Mouse (Mus musculus) limb, embryonic 14.5 days (tissue): ENCODE results near the gene Tceal8. TPM values are rescaled to one million over a fixed set of nuclear protein-coding genes. Genes with fewer than 3 reads are reported as not detected.

Experiments
- ATAC-seq: fragments of 200-750 bp; cut with Nextera tagmentation; 2 replicates; pipeline ENCODE4 v1.8.0; 2017; ENCODE audit warnings: low read depth, moderate number of reproducible peaks, moderate TSS enrichment; ENCODE audit not compliant: low FRiP score
- DNase-seq: peaks from one replicate; pipeline ENCODE4 v3.0.0-alpha.2; 2015; ENCODE audit warnings: low spot score
- H3K27ac ChIP-seq: fragments of 300-500 bp; sonication (generic); replicated peaks from 2 replicates; pipeline ENCODE4 v1.5.1; 2014; ENCODE audit warnings: low read depth, mild to moderate bottlenecking, low read length, moderate library complexity, mixed read lengths
- H3K27me3 ChIP-seq: fragments of 300-500 bp; sonication (generic); 2 replicates; pipeline ENCODE4 v1.6.1; 2014; ENCODE audit warnings: low read length, mixed read lengths; ENCODE audit not compliant: control insufficient read depth, insufficient read depth
- H3K36me3 ChIP-seq: fragments of 300-500 bp; sonication (generic); 2 replicates; pipeline ENCODE4 v1.6.1; 2014; ENCODE audit warnings: mild to moderate bottlenecking, low read length, moderate library complexity, mixed read lengths; ENCODE audit not compliant: control insufficient read depth, insufficient read depth
- H3K4me1 ChIP-seq: fragments of 300-500 bp; sonication (generic); 2 replicates; pipeline ENCODE4 v1.6.1; 2014; ENCODE audit warnings: antibody characterized with exemption, low read length, mixed read lengths; ENCODE audit not compliant: control insufficient read depth, insufficient read depth
- H3K4me2 ChIP-seq: fragments of 300-500 bp; sonication (generic); replicated peaks from 2 replicates; pipeline ENCODE4 v1.6.1; 2014; ENCODE audit warnings: low read depth, mild to moderate bottlenecking, low read length, moderate library complexity; ENCODE audit not compliant: severe bottlenecking
- H3K4me3 ChIP-seq: fragments of 300-500 bp; sonication (generic); replicated peaks from 2 replicates; pipeline ENCODE4 v1.5.1; 2014; ENCODE audit warnings: low read length
- H3K9ac ChIP-seq: fragments of 300-500 bp; sonication (generic); 2 replicates; pipeline ENCODE4 v1.6.1; 2014; ENCODE audit warnings: mild to moderate bottlenecking, low read depth, low read length, moderate library complexity; ENCODE audit not compliant: severe bottlenecking
- H3K9me3 ChIP-seq: fragments of 300-500 bp; sonication (generic); 2 replicates; pipeline ENCODE4 v1.6.1; 2016; ENCODE audit warnings: low read length; ENCODE audit not compliant: control insufficient read depth
- POLR2A ChIP-seq: fragments of 200-500 bp; IDR thresholded peaks from 2 replicates; pipeline ENCODE4 v1.8.0; 2012; ENCODE audit warnings: inconsistent platforms, mild to moderate bottlenecking, moderate library complexity, borderline replicate concordance; ENCODE audit not compliant: insufficient read depth, insufficient read length; ENCODE audit errors: extremely low read depth
- WGBS: fragments of 180-500 bp; shearing (Covaris S2); extraction: QIAGEN DNeasy Blood & Tissue Kit; methylation state at CpG from one replicate; pipeline ENCODE4 v1.1.7; 2014; 5-methylcytosine and 5-hydroxymethylcytosine counted together
- polyA plus RNA-seq, 2 experiments: library from polyadenylated mRNA; depleted of rRNA in 1 of 2; stranded (reverse) in 1 of 2; unstranded in 1 of 2; fragments of >200 nt; fragmentation: Nextera tagmentation in 1 of 2; extraction: Ambion mirVana in 1 of 2; gene quantifications; 2 replicates each; pipeline versions ENCODE4 v1.2.1 to v1.2.3; 2012 to 2014

Tceal8 gene
- polyA plus RNA-seq, 2 experiments = 148 to 216 TPM

GRCm38 (mm10) chrX:136203664-136204066 lies 31.5 kb upstream of the Tceal8 start, which contains the start of gene Tceal5:
Gene Tceal5, minus strand, starts transcription at chrX:136203876.
- Histone ChIP-seq H3K4me3 (peak within 1 kb of the TSS; percentile 40), H3K9ac (peak within 1 kb of the TSS; percentile 49), H3K4me2 (peak within 1 kb of the TSS; percentile 51), H3K36me3 (no peaks in the 10 kb centered on the region), H3K27ac (no peak within 1 kb of the TSS), H3K27me3 (no peaks in the 10 kb centered on the region), H3K4me1 (no peaks in the 10 kb centered on the region), H3K9me3 (no peaks in the 10 kb centered on the region)
- DNase-seq (peak; percentile 45), ATAC-seq (peak; percentile 81)
- whole genome bisulfite sequencing = 21% methylated on average over 9 of the region's 9 CpGs
- no peak for TF ChIP-seq POLR2A

DNA sequence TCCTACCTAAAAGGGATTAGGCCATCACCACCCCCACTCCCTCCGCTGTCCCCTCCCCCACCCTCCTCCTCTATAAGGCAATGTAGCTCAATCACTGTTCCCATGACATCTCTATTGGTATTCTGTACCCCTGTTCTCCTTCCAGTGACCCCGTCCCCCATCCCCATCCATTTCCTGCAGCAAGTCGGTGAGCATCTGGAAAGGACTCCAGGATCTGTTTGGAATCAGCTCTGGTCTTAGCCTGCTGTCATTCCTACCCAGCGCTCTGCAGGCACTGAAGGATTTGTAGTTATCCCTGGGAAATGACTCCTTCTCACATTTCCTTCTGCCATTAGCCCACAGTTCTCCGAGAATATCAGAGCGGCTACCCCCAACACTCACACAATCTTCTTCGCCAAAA lies 31.1 kb upstream of the Tceal8 start:
- no peaks in the 10 kb centered on the region for H3K36me3 ChIP-seq
- no peaks in the 10 kb centered on the region for H3K9me3 ChIP-seq
- H3K4me2 ChIP-seq = peak overlapping the region; percentile 51
- no peak for TF ChIP-seq POLR2A
- peak overlapping the region; percentile 40 for H3K4me3 ChIP-seq
- H3K9ac ChIP-seq = peak overlapping the region; percentile 49
- no peaks in the 10 kb centered on the region for H3K4me1 ChIP-seq
- H3K27me3 ChIP-seq = no peaks in the 10 kb centered on the region
- DNase-seq (no peak), ATAC-seq (peak; percentile 50; the same call in 1 of the 2 replicates)
- no peak overlapping the region for H3K27ac ChIP-seq
- 21% methylated on average over 7 of the region's 7 CpGs for WGBS

GRCm38 (mm10) chrX:136196873-136197272 lies 24.7 kb upstream of the Tceal8 start:
- Histone ChIP-seq H3K4me1 (no peaks in the 10 kb centered on the region), H3K36me3 (no peaks in the 10 kb centered on the region), H3K27me3 (no peaks in the 10 kb centered on the region), H3K9ac (no peak overlapping the region), H3K27ac (no peak overlapping the region), H3K9me3 (no peaks in the 10 kb centered on the region), H3K4me3 (no peak overlapping the region), H3K4me2 (no peak overlapping the region)
- ATAC-seq (no peak), DNase-seq (no peak)
- 50% methylated on average over 1 of the region's 1 CpGs for WGBS
- TF ChIP-seq POLR2A = no peak

DNA sequence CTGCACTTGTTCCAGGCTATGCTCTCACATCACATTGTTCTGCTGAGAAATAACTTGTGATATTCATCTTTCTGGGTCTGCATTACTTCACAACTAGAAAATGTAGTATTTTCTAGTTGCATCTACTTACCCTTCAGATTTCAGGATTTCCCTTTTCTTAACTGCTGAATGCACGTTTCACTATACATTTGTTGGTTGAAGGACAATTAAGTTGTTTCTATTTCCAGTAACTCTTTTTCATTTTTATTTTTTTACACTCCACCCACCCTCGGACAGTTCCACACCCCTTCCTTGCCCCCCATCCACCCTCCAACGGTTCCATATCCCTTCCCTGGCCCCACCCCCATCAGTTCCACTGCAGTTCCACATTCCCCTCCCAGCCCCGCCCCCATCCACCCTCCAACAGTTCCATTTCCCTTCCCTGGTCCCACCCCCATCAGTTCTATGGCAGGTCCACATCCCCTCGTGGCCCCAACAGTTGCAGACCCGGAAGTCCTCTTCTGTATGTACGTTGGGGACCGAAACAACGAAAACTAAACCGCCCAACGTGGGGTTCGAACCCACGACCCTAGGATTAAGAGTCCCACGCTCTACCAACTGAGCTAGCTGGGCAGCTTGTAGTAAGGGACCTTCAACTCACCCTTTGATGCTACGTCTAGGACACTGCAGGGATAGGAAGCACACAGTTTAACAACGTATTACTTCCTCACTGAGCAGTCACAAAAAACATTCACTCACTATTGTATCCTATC lies 23.2 kb upstream of the Tceal8 start:
- no peak for ATAC-seq
- no peaks in the 10 kb centered on the region for H3K4me1 ChIP-seq
- no peak overlapping the region for H3K9ac ChIP-seq
- no peak for DNase-seq
- no peak overlapping the region for H3K4me3 ChIP-seq
- WGBS = 76% methylated on average over 16 of the region's 16 CpGs
- H3K27ac ChIP-seq = no peak overlapping the region
- no peak overlapping the region for H3K4me2 ChIP-seq
- no peaks in the 10 kb centered on the region for H3K27me3 ChIP-seq
- no peaks in the 10 kb centered on the region for H3K36me3 ChIP-seq
- H3K9me3 ChIP-seq = no peaks in the 10 kb centered on the region
- no peak for TF ChIP-seq POLR2A

DNA sequence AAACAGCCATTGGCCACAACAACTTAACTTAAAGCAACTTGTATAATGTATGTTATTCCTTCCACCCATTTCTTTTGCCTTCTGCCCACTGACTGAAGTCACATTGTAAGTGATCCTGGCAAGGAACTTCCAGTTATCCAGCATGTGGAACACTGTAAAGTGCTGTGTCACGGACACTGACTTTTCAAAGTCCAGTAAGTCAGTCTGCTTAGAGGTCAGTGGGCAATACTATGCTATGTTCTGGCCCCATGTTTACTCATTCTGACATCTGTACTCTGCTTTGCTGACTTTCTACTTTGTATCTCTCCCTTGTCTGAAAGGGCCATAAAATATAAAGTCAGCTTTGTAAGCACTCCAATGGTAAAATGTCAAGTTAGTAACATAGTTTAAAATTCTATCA lies 11.0 kb upstream of the Tceal8 start:
- whole genome bisulfite sequencing = 85% methylated on average over 1 of the region's 1 CpGs

More for the DNA sequence above, 11.0 kb upstream of the Tceal8 start:
- Histone ChIP-seq H3K4me1 (no peaks in the 10 kb centered on the region), H3K27me3 (no peaks in the 10 kb centered on the region), H3K9me3 (no peaks in the 10 kb centered on the region), H3K9ac (no peak overlapping the region), H3K36me3 (no peaks in the 10 kb centered on the region), H3K27ac (no peak overlapping the region), H3K4me2 (no peak overlapping the region), H3K4me3 (no peak overlapping the region)
- DNase-seq (no peak), ATAC-seq (no peak)
- no peak for TF ChIP-seq POLR2A
